Mouse (Mus musculus) kidney, embryonic 14.5 days (tissue): ENCODE data around the gene Map3k20. TPM values are rescaled to one million over a fixed set of nuclear protein-coding genes. Genes with fewer than 3 reads are reported as not detected.

ENCODE experiments used
- ATAC-seq: fragments of 200-750 bp; cut with Nextera tagmentation; 2 replicates; pipeline ENCODE4 v1.8.0; 2017; ENCODE audit warnings: moderate number of reproducible peaks, mild to moderate bottlenecking, moderate TSS enrichment, moderate library complexity; ENCODE audit not compliant: low FRiP score, low TSS enrichment
- H3K27ac ChIP-seq: fragments of 300-500 bp; sonication (generic); 2 replicates; pipeline ENCODE4 v1.5.1; 2014; ENCODE audit warnings: low read depth, mild to moderate bottlenecking, low read length, moderate library complexity, mixed read lengths
- H3K27me3 ChIP-seq: fragments of 300-500 bp; sonication (generic); 2 replicates; pipeline ENCODE4 v1.6.1; 2014; ENCODE audit warnings: mild to moderate bottlenecking, low read length; ENCODE audit not compliant: control insufficient read depth, insufficient read depth
- H3K36me3 ChIP-seq: fragments of 300-500 bp; sonication (generic); 2 replicates; pipeline ENCODE4 v1.6.1; 2014; ENCODE audit warnings: low read length, mixed read lengths; ENCODE audit not compliant: control insufficient read depth, insufficient read depth
- H3K4me1 ChIP-seq: fragments of 300-500 bp; sonication (generic); 2 replicates; pipeline ENCODE4 v1.6.1; 2014; ENCODE audit warnings: low read length, mixed read lengths; ENCODE audit not compliant: control insufficient read depth, insufficient read depth
- H3K4me2 ChIP-seq: fragments of 300-500 bp; sonication (generic); replicated peaks from 2 replicates; pipeline ENCODE4 v1.6.1; 2014; ENCODE audit warnings: low read depth, mild to moderate bottlenecking, low read length
- H3K4me3 ChIP-seq: fragments of 300-500 bp; sonication (generic); 2 replicates; pipeline ENCODE4 v1.5.1; 2014; ENCODE audit warnings: mild to moderate bottlenecking, low read length
- H3K9ac ChIP-seq: fragments of 300-500 bp; sonication (generic); 2 replicates; pipeline ENCODE4 v1.6.1; 2014; ENCODE audit warnings: low read depth, mild to moderate bottlenecking, low read length, moderate library complexity
- H3K9me3 ChIP-seq: fragments of 300-500 bp; sonication (generic); 2 replicates; pipeline ENCODE4 v1.6.1; 2016; ENCODE audit warnings: low read length; ENCODE audit not compliant: control insufficient read depth
- WGBS: fragments of 180-500 bp; shearing (Covaris S2); extraction: QIAGEN DNeasy Blood & Tissue Kit; methylation state at CpG from one replicate; pipeline ENCODE4 v1.1.7; 2014; 5-methylcytosine and 5-hydroxymethylcytosine counted together
- polyA plus RNA-seq: library from polyadenylated mRNA; unstranded; fragments of >200 nt; fragmentation: Nextera tagmentation; extraction: Ambion mirVana; gene quantifications from 2 replicates; pipeline ENCODE4 v1.2.1, GENCODE M21; 2014

The Map3k20 gene
- polyA plus RNA-seq, 1 experiment from 2014 or later = 15.7 TPM

DNA sequence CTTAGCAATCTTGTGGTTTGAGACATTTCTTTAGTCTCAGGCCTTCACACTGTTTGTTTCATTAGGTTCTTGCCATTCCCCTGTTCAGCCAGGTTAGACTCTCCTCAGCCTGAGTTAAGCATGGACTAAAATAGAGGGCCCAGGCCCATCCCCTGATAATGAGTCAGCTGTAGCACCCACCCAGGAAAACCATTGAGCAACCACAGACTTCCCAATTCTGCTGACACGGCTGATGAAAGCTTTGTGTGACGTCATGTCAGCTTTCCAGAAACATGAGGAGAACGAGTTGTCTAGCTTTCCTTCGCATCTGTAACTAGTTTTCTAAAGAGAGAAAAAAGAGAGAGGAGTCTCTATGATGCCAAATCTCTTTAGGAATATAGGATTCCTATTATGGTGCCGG, 65.9 kb downstream of the Map3k20 start:
- no peaks in the 10 kb centered on the region for H3K27me3 ChIP-seq
- H3K9ac ChIP-seq = no peak overlapping the region
- WGBS = 92% methylated on average over 5 of the region's 5 CpGs
- no peak for ATAC-seq
- H3K4me3 ChIP-seq = no peak overlapping the region
- H3K9me3 ChIP-seq = no peaks in the 10 kb centered on the region
- no peak overlapping the region for H3K4me2 ChIP-seq
- H3K36me3 ChIP-seq = no peaks in the 10 kb centered on the region
- H3K27ac ChIP-seq = no peak overlapping the region
- no peaks in the 10 kb centered on the region for H3K4me1 ChIP-seq

DNA sequence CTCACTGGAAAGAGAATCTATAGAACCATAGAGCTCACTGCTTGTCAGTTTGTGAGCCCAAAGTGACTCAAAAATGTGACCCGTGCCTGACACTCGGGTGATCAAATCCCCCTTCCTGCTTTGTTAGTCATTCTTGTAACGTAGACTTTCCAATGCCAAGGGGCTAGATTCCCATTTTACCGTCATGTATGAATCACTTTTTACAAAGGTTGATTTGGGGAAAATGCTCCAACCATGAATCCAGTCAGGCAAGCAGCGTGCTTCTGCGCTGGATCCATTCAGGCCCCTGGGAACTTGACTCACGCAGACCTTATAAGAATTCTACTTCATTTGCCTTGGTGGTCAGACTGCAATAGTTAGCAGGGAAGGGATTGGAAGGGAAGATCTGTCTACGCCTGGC, 66.3 kb downstream of the Map3k20 start:
- ATAC-seq = no peak
- Histone ChIP-seq H3K36me3 (no peaks in the 10 kb centered on the region), H3K4me1 (no peaks in the 10 kb centered on the region), H3K27ac (no peak overlapping the region), H3K4me3 (no peak overlapping the region), H3K27me3 (no peaks in the 10 kb centered on the region), H3K9ac (no peak overlapping the region), H3K4me2 (no peak overlapping the region), H3K9me3 (no peaks in the 10 kb centered on the region)
- 93% methylated on average over 8 of the region's 8 CpGs for WGBS

DNA sequence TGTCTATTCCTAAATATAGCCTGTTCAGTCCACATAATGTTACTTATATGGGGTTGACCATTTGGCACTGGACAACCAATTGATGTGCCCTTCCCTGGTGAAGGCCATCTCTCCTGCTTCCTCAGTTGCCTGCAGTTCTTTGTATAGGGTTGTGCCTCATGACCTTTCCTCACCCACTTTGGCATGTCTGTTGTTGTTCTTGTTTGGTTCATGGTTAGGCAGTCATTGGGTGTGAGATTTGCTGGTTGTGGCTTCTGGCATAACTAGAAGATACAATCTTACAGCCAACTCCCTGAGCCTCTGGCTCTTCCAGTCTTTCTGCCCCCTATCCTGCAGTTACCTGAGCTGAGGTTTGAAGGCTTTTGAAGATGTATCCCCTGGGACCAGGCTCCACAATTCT, 67.3 kb downstream of the Map3k20 start:
- no peak overlapping the region for H3K4me3 ChIP-seq
- no peak overlapping the region for H3K27ac ChIP-seq
- H3K4me1 ChIP-seq = no peaks in the 10 kb centered on the region
- no peaks in the 10 kb centered on the region for H3K9me3 ChIP-seq
- no peak for ATAC-seq
- no peak overlapping the region for H3K9ac ChIP-seq
- H3K36me3 ChIP-seq = no peaks in the 10 kb centered on the region
- H3K4me2 ChIP-seq = no peak overlapping the region
- H3K27me3 ChIP-seq = no peaks in the 10 kb centered on the region

DNA sequence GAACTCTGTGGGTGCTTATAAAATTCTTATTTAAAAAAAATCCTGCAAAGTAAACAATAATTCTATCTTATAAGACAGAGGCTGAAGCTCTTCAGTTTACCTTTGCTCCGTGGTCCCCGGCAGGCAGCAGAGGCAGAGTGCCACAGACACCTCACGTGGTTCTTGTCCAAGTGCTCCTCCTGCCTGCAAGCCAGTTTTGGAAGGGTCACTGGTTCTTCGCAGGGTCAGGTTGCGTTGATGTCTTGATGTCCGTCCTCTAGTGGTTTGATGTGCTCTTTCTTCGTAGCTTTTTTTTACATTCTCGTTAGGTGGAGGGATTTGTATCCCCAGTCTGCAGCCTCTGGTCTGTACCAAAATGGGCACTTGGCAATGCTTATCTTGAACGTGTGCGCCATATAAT, 71.0 kb downstream of the Map3k20 start:
- no peak for ATAC-seq
- no peak overlapping the region for H3K27ac ChIP-seq
- 71% methylated on average over 10 of the region's 10 CpGs for WGBS
- no peaks in the 10 kb centered on the region for H3K9me3 ChIP-seq
- H3K36me3 ChIP-seq = no peaks in the 10 kb centered on the region
- no peak overlapping the region for H3K9ac ChIP-seq
- H3K27me3 ChIP-seq = no peaks in the 10 kb centered on the region
- no peaks in the 10 kb centered on the region for H3K4me1 ChIP-seq
- no peak overlapping the region for H3K4me2 ChIP-seq
- no peak overlapping the region for H3K4me3 ChIP-seq

DNA sequence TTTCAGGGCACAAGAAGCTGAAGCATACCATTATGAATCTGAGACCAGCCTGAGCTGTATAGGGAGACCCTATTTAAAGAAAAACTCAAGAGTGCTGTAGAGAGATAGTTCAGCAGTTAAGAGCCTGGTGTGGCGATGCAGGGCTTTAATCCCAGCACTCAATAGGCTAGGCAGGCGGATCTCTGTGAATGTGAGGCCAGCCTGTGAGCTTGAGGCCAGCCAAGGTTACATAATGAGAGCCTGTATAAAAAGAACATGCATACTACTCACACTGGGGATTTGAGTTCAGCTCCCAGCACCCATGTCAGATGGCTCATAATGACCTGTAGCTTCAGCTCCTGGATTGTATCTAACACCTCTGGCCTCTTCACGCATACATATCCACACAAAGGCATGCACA, 76.1 kb downstream of the Map3k20 start:
- H3K27me3 ChIP-seq = no peaks in the 10 kb centered on the region
- H3K4me1 ChIP-seq = peaks cover 5% of the 10 kb centered on the region; the same call in 1 of the 2 replicates
- H3K9me3 ChIP-seq = no peaks in the 10 kb centered on the region
- H3K9ac ChIP-seq = no peak overlapping the region
- whole genome bisulfite sequencing = 80% methylated on average over 3 of the region's 3 CpGs
- no peak for ATAC-seq
- no peak overlapping the region for H3K27ac ChIP-seq
- H3K36me3 ChIP-seq = no peaks in the 10 kb centered on the region
- H3K4me2 ChIP-seq = no peak overlapping the region
- no peak overlapping the region for H3K4me3 ChIP-seq

DNA sequence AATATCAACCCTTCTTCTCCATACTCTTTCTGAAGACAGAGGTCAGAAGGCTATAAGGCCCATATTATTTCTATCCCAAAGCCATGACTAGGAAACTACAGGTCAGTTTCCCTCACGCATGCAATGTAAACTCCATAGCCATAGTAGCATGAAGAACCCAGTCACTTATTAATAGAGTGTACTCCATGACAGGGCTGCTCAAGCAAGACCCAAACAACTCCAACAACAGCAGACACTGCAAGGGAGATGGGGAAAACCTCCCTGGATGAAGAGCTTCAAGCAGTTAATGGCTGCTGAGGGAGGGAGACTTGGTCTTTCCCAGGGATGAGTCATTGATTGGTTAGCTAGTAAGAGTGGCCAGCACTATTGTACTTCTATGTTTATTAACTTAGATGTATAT, 78.0 kb downstream of the Map3k20 start:
- Histone ChIP-seq H3K36me3 (no peaks in the 10 kb centered on the region), H3K4me2 (no peak overlapping the region), H3K27me3 (no peaks in the 10 kb centered on the region), H3K4me1 (peaks cover 5% of the 10 kb centered on the region; the same call in 1 of the 2 replicates), H3K4me3 (no peak overlapping the region), H3K9ac (no peak overlapping the region), H3K27ac (no peak overlapping the region), H3K9me3 (no peaks in the 10 kb centered on the region)
- peak; percentile 71; the same call in 1 of the 2 replicates for ATAC-seq
- 70% methylated on average over 1 of the region's 1 CpGs for WGBS

DNA sequence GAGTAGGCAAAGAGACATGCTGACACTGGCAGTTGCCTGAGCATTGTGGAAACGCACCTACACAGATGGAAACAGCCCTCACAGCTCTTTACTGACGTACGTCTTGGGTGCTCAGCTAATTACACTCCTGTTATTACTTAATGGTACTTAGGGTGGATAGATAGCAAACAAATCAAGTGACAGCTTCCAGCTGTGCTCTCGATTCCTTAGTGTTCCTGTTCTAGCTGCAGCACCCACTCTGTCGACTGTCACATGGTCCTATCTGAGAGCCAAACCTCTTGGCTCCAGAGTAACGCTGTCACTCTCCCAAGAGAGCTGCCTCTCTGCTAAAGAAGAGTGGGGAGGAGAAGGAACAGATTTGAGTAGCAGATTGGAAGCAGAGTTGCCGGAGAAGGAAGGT, 80.5 kb downstream of the Map3k20 start:
- H3K27me3 ChIP-seq = no peaks in the 10 kb centered on the region
- 40% methylated on average over 7 of the region's 7 CpGs for WGBS
- H3K4me1 ChIP-seq = peaks cover 5% of the 10 kb centered on the region; the same call in 1 of the 2 replicates
- no peak for ATAC-seq
- no peaks in the 10 kb centered on the region for H3K36me3 ChIP-seq
- H3K4me2 ChIP-seq = no peak overlapping the region
- H3K4me3 ChIP-seq = no peak overlapping the region
- no peak overlapping the region for H3K9ac ChIP-seq
- H3K27ac ChIP-seq = no peak overlapping the region
- no peaks in the 10 kb centered on the region for H3K9me3 ChIP-seq

DNA sequence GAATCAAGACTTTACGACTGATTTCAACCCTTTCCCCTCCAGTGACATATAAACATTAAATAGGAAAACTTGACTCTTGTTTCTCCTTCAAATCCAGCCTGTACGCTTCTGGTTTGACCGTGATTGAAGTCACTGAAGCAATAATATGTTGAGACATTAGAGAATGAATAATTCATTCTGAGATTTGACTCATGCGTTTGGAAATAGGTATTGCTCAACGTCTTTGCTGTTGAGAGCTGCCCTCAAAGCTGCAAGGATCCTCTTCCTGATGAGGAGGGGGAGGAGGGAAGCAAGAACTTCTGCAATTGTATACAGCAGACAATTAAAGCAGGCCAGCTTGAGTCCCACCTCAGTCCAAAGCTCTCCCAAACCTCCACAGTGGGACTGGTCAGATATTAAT, 81.1 kb downstream of the Map3k20 start:
- Histone ChIP-seq H3K4me2 (no peak overlapping the region), H3K36me3 (no peaks in the 10 kb centered on the region), H3K9ac (no peak overlapping the region), H3K4me1 (peaks cover 5% of the 10 kb centered on the region; the same call in 1 of the 2 replicates), H3K27me3 (no peaks in the 10 kb centered on the region), H3K27ac (no peak overlapping the region), H3K4me3 (no peak overlapping the region), H3K9me3 (no peaks in the 10 kb centered on the region)
- WGBS = 48% methylated on average over 5 of the region's 5 CpGs
- no peak for ATAC-seq

DNA sequence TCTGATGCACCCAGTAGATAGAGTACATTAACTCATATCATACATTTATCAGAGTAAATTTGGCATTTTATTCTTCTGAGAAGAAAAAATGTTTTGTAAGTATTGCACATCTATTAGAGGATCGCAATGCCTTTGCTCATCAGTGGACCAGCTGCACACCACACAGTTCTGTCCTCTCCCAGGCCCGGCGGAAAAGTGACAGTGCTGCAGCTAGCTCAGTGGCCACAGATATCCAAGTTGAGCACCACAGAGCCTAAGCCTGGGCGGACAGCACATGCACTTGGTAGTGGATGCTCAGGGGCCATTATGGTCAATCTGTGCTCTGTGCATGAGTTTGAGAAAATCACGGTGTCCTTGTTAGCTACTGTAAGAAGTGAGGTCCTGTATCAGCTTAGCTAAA, 82.4 kb downstream of the Map3k20 start:
- WGBS = 95% methylated on average over 5 of the region's 5 CpGs
- Histone ChIP-seq H3K9me3 (no peaks in the 10 kb centered on the region), H3K4me3 (no peak overlapping the region), H3K27me3 (no peaks in the 10 kb centered on the region), H3K9ac (no peak overlapping the region), H3K4me2 (no peak overlapping the region), H3K27ac (no peak overlapping the region), H3K36me3 (no peaks in the 10 kb centered on the region), H3K4me1 (peaks cover 5% of the 10 kb centered on the region; the same call in 1 of the 2 replicates)
- no peak for ATAC-seq
